Mouse (Mus musculus) A20 (cell line): ENCODE results near the gene Panx1.

Experiments used
- DNase-seq: peaks from one replicate; pipeline ENCODE4 v3.0.0-alpha.2; 2011; ENCODE audit warnings: low read depth, low spot score

The Panx1 gene

DNA sequence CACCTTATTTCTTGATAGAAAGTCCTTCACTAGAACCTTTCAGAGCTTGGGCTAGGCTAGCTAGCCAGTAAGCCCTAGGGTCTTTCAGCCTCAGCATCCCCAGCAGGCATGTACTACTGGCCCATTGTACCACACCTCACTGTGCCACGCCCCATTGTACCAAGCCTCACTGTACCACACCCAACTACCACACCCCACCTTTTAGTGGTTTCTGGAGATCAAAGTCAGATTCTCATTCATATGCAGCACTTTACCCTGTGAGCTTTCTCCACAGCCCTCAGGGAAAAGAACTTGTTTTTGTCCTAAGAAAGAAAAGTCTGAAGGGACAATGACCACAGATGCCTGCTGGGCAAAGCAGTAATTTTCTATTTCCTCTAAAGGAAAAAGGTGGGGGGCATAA is 22.2 kb downstream of the Panx1 start:
- no peak for DNase-seq

DNA sequence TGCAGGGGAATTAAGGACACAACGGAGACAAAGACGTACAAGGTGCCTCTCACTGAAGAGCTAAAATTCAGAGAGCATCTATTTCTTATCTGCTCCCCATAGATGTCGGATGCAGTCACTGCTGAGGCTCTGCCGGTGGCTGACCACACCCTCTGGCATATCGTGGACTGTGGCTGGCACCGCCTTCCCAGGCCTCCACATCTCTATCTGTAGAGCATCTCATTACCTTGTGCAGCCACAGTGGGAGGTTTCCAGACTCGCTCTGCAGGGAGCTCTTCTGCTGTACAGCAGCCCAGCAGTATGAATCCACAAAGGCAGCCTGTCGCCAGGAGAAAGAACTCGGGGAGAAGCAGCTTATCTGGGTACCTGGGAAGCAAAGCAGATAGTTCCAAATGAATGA is 24.1 kb downstream of the Panx1 start:
- no peak for DNase-seq

DNA sequence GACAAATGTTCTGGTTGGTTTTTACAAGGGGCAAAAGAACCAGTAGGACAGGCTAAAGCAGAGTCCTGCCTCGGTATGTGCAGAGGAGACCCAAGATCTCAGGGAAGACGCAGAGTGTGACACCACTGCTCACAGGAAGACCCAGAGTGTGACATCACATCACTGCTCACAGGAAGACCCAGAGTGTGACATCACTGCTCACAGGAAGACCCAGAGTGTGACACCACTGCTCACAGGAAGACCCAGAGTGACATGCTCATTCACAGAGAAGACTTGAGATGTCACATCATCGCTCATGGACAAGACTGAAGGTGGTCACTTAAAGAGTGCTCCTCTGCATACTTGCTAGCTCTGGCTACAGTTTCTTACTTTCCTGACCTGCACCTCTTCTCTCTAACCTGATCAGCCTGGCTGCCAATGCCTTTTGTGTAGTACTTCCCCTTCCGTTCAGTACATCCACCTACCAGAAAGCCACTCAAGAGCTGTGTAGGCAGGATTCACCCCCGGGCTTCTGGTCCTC is 24.7 kb downstream of the Panx1 start:
- DNase-seq, result no peak

DNA sequence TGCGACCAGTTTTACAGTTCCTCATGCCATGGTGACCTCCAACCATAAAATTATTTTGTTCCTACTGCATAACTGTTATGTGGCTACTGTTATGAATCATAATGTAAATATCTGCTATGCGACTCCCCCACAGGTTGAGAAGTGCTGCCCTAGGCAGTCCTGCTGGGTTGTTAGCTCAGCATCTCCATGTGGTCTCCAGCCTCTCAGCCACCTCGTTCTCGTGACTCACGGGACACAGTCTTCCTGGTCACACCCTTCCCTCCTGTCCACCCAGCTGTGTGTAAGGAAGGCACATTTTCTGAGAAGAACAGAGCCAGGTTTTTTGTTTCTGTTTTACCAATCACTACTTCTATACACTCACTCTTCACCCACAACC is 26.5 kb downstream of the Panx1 start:
- no peak for DNase-seq

DNA sequence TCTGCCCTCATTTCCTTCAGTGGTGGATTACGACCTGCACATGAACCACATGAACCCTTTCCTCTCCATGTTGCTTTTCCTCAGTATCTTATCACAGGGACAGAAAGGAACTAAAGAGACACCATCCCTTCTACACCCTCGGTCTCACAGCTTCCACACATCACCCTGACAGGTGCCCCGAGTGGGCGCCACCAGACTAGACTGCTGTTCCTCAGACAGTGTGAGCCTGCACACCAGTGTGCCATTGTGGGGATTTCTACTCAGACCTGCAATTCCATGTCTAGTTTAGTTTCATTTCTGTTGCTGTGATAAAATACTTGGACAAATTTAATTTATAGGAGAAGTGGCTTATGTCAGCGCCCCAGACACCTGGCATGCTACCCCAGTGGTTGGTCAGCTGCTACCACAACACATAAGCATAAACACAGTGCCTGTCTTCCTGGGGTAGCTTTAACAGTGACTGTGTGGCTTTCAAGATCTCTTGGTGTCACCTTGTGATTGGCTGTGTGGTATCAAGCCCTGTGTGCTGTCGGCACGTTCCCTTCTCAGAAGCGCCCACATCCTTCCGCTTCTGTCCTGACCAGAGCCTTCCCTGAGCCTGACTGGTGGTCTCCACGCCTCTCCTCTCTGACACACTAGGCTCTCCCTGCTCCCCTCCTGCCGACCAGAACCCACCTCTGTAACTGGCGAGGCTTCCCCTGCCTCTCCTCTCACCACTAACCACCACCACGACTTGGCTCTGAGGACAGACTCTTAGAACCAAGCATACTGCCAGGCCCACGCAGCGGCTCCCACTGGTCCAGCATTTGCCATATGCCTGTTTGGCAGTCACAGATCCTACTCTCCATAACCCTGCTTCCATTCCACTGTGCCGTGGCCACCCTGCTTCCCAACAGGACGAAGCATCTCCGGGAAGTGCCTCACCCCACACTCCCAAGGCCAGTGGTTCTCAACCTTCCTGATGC is 27.2 kb downstream of the Panx1 start:
- DNase-seq, result no peak

DNA sequence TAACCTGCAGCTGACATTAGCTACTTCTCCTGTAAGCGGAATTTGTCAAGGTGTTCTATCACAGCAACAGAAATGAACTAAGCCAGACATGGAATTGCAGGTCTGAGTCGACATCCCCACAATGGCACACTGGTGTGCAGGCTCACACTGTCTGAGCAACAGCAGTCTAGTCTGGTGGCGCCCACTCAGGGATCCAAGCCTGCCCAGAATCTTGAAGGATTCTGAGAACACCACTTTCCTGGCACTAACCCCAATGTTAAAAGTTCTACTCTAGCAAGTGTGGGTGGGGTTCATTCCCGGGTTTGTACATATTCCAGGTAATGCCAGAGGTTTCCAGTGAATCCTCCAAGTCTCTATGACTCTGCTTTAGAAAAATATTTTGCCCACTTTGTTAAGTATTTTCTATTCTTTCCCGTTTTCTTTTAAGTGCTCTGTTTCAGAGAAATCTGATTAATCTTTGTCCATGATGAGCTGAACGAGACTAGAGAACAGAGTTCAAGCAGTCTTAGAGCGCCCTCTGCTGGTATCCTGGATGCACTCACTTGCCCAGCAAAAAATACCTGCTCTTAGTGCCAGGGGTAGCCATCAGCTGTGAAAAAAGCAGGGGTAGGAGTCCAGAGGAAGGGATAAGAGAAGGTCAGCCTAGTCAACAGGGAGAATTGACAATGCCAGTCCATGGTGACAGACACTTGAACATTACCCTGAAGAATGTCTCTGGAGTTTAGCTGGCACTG is 29.9 kb downstream of the Panx1 start:
- DNase-seq, result peak; percentile 71

DNA sequence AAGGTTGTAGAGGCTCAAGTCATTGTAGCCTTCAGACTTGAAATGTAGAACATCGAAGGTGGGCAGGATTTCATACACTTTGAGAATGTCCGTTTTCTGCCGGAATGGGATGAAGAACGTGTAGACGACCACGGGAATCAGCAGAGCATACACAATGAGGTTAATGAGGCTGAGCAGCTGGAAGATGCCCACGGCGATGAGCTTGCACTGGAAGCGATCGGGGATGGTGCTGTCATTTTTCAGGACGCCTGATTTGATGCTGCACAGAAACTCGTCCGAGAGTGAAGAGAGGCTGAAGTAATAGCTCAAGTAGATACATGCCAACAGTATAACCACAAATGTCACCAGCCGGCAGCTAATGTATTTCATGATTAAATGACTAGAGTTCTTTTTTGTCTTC is 37.7 kb downstream of the Panx1 start:
- DNase-seq, result no peak

DNA sequence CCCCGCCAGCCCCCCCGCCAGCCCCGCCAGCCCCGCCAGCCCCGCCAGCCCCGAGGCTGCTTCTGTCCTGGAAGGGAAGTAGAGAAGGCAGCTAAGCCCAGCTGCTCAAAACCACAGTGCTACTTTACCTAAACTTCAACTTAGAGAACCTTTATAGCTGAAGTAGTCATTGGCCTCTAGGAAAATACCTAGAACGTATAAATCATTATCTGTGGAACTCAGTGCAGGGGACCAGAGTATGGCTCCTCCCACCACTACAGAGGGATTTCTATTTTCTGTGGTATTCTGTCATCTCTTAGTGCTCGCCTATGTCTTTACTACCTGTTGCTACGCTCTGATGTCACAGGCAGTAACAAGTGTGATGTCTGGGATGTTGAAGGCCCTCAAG is 41.0 kb downstream of the Panx1 start:
- no peak for DNase-seq

DNA sequence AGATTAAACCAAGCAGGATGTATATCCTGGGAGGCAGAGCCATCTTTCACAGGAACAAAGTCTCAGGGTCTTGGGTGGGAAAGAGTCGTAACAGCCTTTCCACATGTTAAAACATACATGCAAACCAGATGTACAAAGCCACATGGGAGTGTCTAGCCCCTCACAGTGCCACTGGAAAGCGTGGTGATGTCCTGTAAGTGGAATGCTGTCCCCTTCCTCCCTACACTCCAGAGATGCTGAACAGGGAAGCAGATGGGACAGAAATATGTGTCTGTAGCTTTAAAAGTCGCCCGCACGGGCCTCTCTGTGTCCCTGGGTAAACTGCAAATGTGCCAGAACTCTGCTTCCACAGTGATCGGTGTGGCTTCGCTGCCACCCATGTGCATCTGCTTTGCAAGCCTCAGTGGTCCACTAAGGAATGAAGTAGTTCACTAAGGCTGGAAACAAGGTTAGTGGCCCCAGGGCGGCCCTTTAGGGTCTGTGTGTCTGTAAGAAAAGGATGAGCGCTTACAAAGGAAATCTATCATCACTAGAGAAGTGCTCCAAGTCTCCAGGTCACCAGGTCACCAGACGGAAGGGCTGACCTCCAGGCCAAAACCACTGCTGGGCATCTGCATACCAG is 41.5 kb downstream of the Panx1 start:
- no peak for DNase-seq

DNA sequence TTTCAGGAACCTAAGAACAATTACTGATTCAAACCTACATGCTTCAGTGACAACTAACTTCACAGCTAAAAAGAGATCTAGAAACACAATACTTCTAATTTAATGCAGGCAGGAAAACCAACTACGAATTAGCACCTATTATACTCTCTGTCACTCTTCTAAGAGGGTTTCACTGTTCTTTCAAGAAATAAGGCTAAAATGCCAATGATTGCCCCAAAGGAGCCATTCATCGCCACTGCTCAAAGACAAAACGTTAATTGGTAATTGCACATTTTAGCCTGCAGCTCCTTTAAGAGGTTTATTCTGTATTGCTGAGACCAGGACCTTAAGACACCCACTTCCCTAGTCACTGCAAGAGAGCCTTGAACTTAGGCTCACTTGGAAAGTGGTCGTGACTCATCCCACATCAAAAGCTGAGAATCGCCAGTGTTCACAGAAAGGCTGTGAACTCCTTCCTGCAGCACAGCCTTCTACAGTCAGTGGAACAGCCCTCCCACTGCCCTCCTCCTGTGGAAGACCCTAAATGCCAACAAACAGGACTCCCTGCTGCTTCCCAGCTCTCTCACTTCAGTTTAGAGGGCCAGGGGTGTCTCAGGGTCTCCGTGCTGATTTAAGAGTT is 42.2 kb downstream of the Panx1 start:
- no peak for DNase-seq

DNA sequence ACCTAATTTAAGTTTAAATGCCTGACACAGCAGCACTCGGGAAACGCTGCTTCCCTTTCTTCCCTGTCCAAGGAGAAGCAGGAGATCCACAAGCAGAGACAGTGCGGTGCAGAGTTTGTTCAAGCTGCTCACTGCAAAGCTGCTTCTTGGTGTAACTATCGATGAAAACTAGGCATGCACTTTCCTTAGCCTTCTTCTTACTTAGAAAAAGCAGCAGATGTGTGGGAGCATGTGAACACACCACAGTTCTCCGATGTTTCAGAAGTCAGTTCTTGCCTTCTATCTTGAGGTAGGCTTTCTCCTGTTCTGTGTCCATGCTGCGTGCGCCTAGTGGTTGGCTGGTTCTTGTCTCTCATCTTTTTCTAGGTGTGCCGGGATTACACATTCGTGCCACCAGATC is 46.5 kb downstream of the Panx1 start:
- no peak for DNase-seq

DNA sequence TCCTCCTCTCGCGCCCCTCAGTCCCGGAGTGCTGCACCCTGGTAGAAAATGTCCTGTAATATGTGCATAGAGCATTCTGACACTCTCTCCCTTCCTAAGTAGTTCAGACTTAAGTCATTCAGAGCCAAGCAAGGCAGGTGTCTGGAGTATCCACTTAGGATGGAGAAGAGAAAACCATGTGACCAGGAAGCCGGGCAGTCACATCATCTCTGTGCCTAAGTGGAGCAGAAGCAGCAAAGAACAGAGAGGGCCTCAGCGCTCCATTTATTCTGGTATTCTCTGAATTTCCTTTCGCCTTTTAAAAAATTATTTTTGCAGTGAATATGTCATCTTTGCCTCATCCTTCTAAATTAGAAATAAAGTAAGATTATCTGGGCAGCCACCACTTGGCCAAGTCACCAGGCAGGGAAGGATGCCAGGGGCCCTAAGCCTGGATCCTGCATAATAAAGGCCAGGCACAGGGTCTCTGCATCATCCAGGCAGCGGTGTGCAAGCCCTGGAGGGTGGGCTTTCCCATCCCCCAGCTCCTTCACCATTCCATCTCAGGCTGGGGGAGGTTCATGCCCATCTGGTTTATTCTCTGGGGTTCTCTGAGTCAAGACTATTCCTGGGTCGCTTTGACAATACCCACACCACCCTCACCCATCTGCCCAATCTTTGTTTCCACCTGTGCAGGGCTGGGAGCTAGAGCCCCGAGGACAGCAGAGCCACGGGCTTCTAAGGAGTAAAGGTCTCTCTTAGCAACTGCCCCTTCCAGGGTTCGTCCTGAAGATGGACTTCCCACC is 47.8 kb downstream of the Panx1 start:
- no peak for DNase-seq

DNA sequence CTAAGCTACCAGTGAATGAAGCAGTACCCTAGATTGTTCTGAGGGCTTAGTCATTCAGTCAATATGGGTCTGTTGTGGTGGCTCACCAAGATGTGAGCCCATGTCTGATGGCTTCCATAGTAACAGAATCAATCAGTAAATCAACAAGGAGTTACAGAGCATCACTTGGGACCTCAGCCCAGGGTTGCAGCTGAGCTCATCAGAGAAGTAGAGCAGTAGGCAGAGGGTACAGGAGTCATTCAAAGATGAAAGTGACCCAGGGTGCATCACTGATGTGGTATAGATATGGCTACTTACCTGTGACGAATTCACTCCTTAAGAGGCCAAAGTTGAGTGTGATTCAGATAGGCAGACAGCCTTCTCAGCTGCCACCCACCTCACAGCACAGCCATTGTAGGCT is 49.8 kb downstream of the Panx1 start:
- no peak for DNase-seq

DNA sequence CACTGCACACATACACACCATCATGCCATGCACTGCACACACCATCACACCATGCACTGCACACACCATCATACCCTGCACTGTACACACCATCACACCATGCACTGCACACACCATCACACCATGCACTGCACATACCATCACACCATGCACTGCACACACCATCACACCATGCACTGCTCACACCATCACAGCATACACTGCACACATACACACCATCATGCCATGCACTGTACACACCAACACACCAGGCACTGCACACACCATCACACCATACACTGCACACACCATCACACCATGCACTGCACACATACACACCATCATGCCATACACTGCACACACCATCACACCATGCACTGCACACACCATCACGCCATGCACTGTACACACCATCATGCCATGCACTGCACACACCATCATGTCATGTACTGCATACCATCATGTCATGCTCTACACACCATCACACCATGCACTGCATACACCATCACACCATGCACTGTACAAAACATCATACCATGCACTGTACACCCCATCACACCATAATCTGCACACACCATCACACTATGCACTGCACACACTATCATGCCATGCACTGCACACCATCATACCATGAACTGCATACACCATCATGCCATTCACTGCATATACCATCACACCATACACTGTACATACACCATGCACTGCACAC is 56.5 kb downstream of the Panx1 start:
- no peak for DNase-seq

DNA sequence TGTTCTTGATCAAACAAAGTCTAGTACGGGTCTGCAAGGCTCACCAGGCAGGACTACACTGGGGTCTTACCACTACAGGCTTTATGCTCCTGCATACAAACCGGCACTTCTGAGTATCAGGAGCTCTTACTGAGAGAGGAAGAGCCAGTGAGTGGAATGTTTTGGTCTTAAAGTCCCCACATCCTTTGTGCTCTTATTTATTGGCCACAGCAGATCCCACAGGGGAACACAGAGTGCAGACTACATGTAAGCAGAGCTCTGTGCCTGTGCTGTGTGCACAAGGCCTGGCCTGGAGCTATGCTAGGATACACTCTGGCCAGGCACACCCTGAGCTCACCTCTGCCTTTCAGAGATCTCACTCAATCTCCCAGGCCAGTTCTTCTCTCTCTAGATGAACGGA is 62.1 kb downstream of the Panx1 start:
- DNase-seq, result no peak

DNA sequence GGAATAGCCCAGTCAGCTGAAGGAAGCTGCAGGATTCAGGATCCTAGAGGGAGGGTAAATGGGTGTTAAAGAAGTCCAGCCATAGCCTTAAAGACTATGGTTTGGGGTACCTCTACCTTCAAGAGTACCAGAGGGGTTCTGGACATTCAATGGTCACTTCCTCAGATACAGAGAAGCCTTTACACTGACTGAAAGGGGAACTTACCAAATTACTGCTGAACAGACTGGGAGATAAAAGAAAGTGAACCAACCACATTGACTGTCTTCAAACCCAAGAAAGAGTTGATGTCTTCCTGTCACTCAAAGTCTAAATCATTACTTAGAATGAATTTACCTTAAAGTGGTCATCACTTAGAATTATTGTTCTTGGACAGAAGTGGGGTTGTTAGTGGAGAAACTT is 62.6 kb downstream of the Panx1 start:
- no peak for DNase-seq

DNA sequence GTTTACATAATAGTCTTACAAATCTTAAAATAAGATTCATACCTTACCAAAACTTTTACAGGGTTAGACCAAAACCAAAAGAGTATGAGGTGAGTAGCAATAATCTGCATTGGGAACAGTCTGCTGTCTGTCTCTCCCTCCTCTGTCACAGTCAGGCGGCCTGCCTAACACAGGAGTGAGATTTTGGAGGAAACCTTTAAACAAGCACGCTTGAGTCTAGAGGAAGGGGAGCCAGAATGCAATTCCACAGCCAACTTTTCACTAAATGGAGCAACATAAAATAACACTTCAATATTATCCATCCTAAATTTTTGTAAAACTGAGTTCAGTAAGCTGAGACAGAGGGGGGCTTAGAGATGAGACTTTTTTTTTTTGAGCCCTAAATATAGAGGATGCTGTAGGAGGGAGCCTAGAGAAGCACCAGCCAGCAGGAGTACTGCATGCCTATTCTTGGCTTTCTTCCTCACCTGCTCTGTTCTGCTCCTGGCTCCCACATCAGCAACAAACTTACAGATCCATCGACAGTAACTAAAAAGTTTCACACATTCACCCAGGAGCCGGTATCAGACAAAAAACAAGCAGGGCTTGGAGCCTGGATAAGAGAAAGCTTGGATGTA is 63.6 kb downstream of the Panx1 start:
- DNase-seq, result no peak

DNA sequence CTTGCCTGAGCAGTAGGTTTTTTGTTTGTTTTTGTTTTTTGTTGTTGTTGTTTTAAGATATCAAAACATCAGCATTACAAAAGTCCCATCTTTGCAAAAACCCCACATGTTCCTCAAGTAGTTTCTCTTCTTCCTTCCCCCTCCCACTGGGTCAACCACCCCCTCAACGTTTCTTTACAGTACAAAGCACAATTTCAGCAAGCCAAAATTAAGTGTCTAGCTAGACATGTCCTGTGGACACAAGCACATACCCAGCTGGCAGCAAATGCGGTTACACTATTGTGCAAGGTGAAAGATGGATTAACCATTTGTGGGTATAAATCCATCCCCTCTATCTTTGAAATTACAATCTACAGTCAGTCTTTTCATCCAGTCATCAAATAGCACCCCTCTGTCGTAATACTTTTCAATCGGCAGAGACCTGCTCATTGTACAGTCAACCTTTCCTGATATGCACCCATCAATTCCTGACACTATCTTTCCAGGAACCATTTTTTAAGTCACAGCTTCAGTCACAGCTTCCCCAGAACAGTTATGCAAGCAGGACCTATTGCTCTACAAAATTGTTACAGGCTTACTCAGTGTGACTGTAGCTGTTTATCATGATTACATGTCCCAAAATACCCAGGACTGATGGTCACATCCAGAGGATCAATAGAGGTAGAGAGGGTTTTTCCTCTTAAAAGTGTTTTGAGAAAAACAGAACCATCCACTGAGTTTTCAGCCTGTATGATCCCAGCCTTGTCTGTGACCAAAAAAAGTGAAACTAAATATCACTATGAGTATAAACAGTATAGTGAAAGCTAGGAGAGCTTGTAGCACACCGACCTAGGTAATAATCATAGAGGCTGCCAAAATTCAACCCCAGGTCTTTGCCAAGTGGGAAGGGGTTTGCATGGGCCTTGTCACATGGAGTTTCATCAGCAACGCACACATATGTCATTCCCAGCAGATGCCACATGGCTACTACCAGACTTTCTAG is 70.7 kb downstream of the Panx1 start:
- DNase-seq, result no peak

DNA sequence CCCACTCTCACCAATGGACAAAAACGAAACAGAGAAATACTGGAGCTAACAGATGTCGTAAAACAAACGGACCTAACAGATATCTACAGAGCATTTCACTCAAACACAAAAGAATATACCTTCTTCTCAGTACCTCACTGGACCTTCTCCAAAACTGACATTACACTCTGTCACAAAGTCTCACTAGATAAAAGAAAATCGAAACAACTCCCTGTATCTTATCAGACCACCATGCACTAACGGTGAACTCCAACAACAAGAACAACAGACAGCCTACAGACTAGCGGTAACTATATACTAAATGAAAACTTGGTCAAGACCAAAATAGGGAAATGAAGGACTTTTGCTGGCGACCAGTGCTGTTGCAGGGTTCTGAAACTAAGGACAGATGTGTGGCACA is 71.5 kb downstream of the Panx1 start:
- DNase-seq, result no peak
